Mouse (Mus musculus): ENCODE data around the gene Gdf10. TPM values are rescaled to one million over a fixed set of nuclear protein-coding genes. Genes with fewer than 3 reads are reported as not detected.

The Gdf10 gene
- polyA plus RNA-seq, 1 experiment from 2014 or later = 23.9 TPM

GRCm38 (mm10) chr14:33974752-33975151 lies 51.4 kb downstream of the Gdf10 start:
- Histone ChIP-seq H3K4me1 (replicated peaks; ENCODE audit: control insufficient read depth, insufficient read depth, low read length) (no peaks in the 10 kb centered on the region), H3K9ac (ENCODE audit: low read depth, low read length) (no peak overlapping the region), H3K36me3 (ENCODE audit: control insufficient read depth, insufficient read depth, low read length) (no peaks in the 10 kb centered on the region), H3K27me3 (replicated peaks; ENCODE audit: control insufficient read depth, insufficient read depth, low read length) (peaks cover 14% of the 10 kb centered on the region), H3K4me3 (ENCODE audit: low read depth, low read length) (no peak overlapping the region), H3K27ac (ENCODE audit: low read depth, low read length) (no peak overlapping the region), H3K4me2 (no peak overlapping the region), H3K9me3 (ENCODE audit: control insufficient read depth, low read length) (no peaks in the 10 kb centered on the region)
- DNase-seq (ENCODE audit: low spot score) (no peak), ATAC-seq (replicated peaks; ENCODE audit: low FRiP score) (no peak)
- 71% methylated on average over 5 of the region's 5 CpGs for WGBS

- Histone ChIP-seq H3K9me3 (ENCODE audit: control insufficient read depth, low read length) (no peaks in the 10 kb centered on the region), H3K4me3 (ENCODE audit: low read depth, low read length) (no peak overlapping the region), H3K36me3 (ENCODE audit: control insufficient read depth, insufficient read depth, low read length) (no peaks in the 10 kb centered on the region), H3K9ac (ENCODE audit: low read depth, low read length) (no peak overlapping the region), H3K4me2 (no peak overlapping the region), H3K27ac (ENCODE audit: low read depth, low read length) (no peak overlapping the region), H3K4me1 (replicated peaks; ENCODE audit: control insufficient read depth, insufficient read depth, low read length) (no peaks in the 10 kb centered on the region), H3K27me3 (replicated peaks; ENCODE audit: control insufficient read depth, insufficient read depth, low read length) (peaks cover 14% of the 10 kb centered on the region)
- 51% methylated on average over 7 of the region's 7 CpGs for WGBS
- ATAC-seq (replicated peaks; ENCODE audit: low FRiP score) (no peak), DNase-seq (ENCODE audit: low spot score) (no peak)
Observed at GRCm38 (mm10) chr14:33977748-33978147, 54.4 kb downstream of the Gdf10 start.

GRCm38 (mm10) chr14:33978604-33979059 lies 55.2 kb downstream of the Gdf10 start, which contains the start of gene Zfp488:
Gene Zfp488 (minus strand): TSS chr14:33978764.
- Histone ChIP-seq H3K9ac (ENCODE audit: low read depth, low read length) (no peak within 1 kb of the TSS), H3K27ac (ENCODE audit: low read depth, low read length) (no peak within 1 kb of the TSS), H3K9me3 (ENCODE audit: control insufficient read depth, low read length) (no peaks in the 10 kb centered on the region), H3K4me3 (ENCODE audit: low read depth, low read length) (peak within 1 kb of the TSS; percentile 30), H3K36me3 (ENCODE audit: control insufficient read depth, insufficient read depth, low read length) (no peaks in the 10 kb centered on the region), H3K4me2 (peak within 1 kb of the TSS; percentile 56), H3K4me1 (replicated peaks; ENCODE audit: control insufficient read depth, insufficient read depth, low read length) (no peaks in the 10 kb centered on the region), H3K27me3 (replicated peaks; ENCODE audit: control insufficient read depth, insufficient read depth, low read length) (peaks cover 14% of the 10 kb centered on the region)
- WGBS = 4% methylated on average over 25 of the region's 25 CpGs
- DNase-seq (ENCODE audit: low spot score) (peak; percentile 38), ATAC-seq (replicated peaks; ENCODE audit: low FRiP score) (no peak)

Other genes with a start within 250 kb of the Gdf10 start
- gene Gdf2, start 17.5 kb downstream of the Gdf10 start, polyA plus RNA-seq (2014; fragmentation: Nextera tagmentation; extraction: Ambion mirVana) = 17.4 and 18.4 TPM in 2 replicates
- gene Rbp3, start 30.4 kb downstream of the Gdf10 start, polyA plus RNA-seq (2014; fragmentation: Nextera tagmentation; extraction: Ambion mirVana) = 0.12 TPM in 2 replicates
- 0.08 TPM in 1 of 2 replicates, not detected in the other for gene Zfp488, start 55.2 kb downstream of the Gdf10 start, polyA plus RNA-seq (2014; fragmentation: Nextera tagmentation; extraction: Ambion mirVana)
- not detected in 2 replicates for gene Gm30083, start 91.6 kb downstream of the Gdf10 start, polyA plus RNA-seq (2014; fragmentation: Nextera tagmentation; extraction: Ambion mirVana)
- gene Gm5460, start 93.2 kb downstream of the Gdf10 start, polyA plus RNA-seq (2014; fragmentation: Nextera tagmentation; extraction: Ambion mirVana) = not detected in 2 replicates
- gene Antxrl, start 129.1 kb downstream of the Gdf10 start, polyA plus RNA-seq (2014; fragmentation: Nextera tagmentation; extraction: Ambion mirVana) = not detected in 2 replicates
- gene Anxa8, start 162.4 kb downstream of the Gdf10 start, polyA plus RNA-seq (2014; fragmentation: Nextera tagmentation; extraction: Ambion mirVana) = 0.14 and 0.27 TPM in 2 replicates
- gene A630023A22Rik, start 179.2 kb downstream of the Gdf10 start, polyA plus RNA-seq (2014; fragmentation: Nextera tagmentation; extraction: Ambion mirVana) = not detected in 2 replicates
- 0.04 and 0.06 TPM in 2 replicates for gene Npy4r, start 228.9 kb downstream of the Gdf10 start, polyA plus RNA-seq (2014; fragmentation: Nextera tagmentation; extraction: Ambion mirVana)

Measured in liver, embryonic 11.5 days (tissue).